8 mouse cellular contexts compared by ENCODE assay signal in the genomic region with DNA sequence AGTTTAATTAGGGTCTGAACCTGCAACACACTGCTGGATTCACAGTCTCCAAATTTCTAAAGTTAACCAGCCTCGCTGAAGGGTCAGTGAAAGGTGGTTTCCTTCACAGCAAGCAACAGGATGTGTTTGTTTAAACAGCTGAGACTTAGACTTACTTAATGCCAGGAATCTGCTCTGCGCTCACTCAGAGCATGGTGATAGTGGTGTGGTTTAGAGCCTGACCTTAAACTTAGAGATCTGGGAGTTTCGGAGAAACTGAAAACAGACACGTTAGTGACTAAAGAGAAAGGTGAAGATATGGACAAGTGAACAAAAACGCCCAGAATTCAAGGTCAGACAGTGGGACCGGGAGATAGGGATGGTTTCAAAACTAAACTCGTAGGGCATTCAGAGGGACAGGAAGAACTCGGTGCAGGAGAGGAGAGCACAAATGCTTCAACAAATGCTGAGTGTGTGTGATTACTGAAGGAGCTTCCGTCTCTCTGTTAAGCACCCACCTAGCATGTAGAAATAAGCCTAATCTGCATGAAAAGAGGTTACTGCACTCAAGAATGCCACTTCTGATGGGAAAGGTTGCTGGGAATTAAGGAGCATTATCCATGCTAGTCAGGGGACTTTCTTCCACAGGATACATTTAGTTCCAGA.
A peak's percentile ranks its signal among the peaks of the same experiment; 100 is the strongest.
DNase-seq lines count a peak whose midpoint lies in the region; ATAC-seq and TF ChIP-seq lines count a peak whose summit lies in the region.

No protein-coding gene starts in this region.

- H3K4me1 ChIP-seq in heart, adult 2 months (ENCODE audit: control insufficient read depth, insufficient read depth, low read length) = peaks cover 9% of the 10 kb centered on the region
- peaks cover 1 to 3% of the 10 kb centered on the region in 2 experiments; a peak in 1 of 4 replicates for H3K4me1 ChIP-seq in ES-E14 (ENCODE audit: control insufficient read depth in 2 of 2, insufficient read depth in 2 of 2, low read length in 2 of 2, poor library complexity in 1 of 2)
- peaks cover 4% of the 10 kb centered on the region for H3K4me1 ChIP-seq in heart, embryonic 15.5 days (replicated peaks)
- peaks cover 6% of the 10 kb centered on the region; the same call in 1 of the 2 replicates for H3K4me1 ChIP-seq in midbrain, embryonic 10.5 days

- intact Hi-C loops in heart, adult 2 months (cut with DNase I) = loop anchor here (5.0 to 10.0 kb wide), 4 partner anchors 63 to 630 kb away; partner anchors contain the start of gene Ifngr1

- ATAC-seq in heart, embryonic 15.5 days (replicated peaks; ENCODE audit: insufficient number of reproducible peaks, insufficient read depth, low FRiP score, low read depth) = peak; percentile 73

- TF ChIP-seq CTCF in heart, adult 2 months (IDR thresholded peaks at IDR 0.05) = no peak

- DNase-seq in heart, adult 2 months = no peak
- no peak for DNase-seq in heart, postnatal 4 days
- no peak for DNase-seq in ES-E14 (ENCODE audit: low read depth, low spot score)
- DNase-seq in lung, postnatal 10 days = peak; percentile 27
- DNase-seq in adrenal gland, postnatal 25 days = no peak
- DNase-seq in midbrain, embryonic 10.5 days (ENCODE audit: low spot score) = no peak
- DNase-seq in adrenal gland, postnatal 14 days = no peak

- TF ChIP-seq POLR2A in heart, adult 2 months (IDR thresholded peaks at IDR 0.05; ENCODE audit: insufficient read depth, low read depth, low read length) = peak; percentile 70; the same call in 1 of the 2 replicates

- no peaks in the 10 kb centered on the region for H3K79me2 ChIP-seq in heart, adult 2 months (replicated peaks; ENCODE audit: control insufficient read depth, insufficient read depth, low read length)

- peak overlapping the region; percentile 41 for H3K4me2 ChIP-seq in heart, embryonic 15.5 days

- H3K9me3 ChIP-seq in ES-E14 (ENCODE audit: control insufficient read depth, insufficient read depth, low read depth, low read length) = no peaks in the 10 kb centered on the region
- no peaks in the 10 kb centered on the region for H3K9me3 ChIP-seq in heart, embryonic 15.5 days (replicated peaks)
- H3K9me3 ChIP-seq in midbrain, embryonic 10.5 days (replicated peaks) = no peaks in the 10 kb centered on the region

- peak overlapping the region; percentile 73 for H3K9ac ChIP-seq in heart, adult 2 months (ENCODE audit: low read depth, low read length)
- no peak overlapping the region for H3K9ac ChIP-seq in ES-E14 (ENCODE audit: insufficient read depth, low read depth, low read length, poor library complexity, severe bottlenecking)
- H3K9ac ChIP-seq in heart, embryonic 15.5 days = no peak overlapping the region

- no peak for TF ChIP-seq EP300 in heart, adult 2 months (IDR thresholded peaks at IDR 0.05; ENCODE audit: insufficient read depth, low read depth, low read length)

- WGBS in heart, adult 2 months = 10% methylated on average over 9 of the region's 9 CpGs
- WGBS in heart, embryonic 15.5 days = 11% methylated on average over 9 of the region's 9 CpGs
- 29% methylated on average over 9 of the region's 9 CpGs for WGBS in midbrain, embryonic 10.5 days

- H3K27ac ChIP-seq in heart, adult 2 months = peak overlapping the region; percentile 64
- H3K27ac ChIP-seq in ES-E14 (ENCODE audit: insufficient read depth, low read depth, low read length, poor library complexity, severe bottlenecking) = no peak overlapping the region
- H3K27ac ChIP-seq in heart, embryonic 15.5 days = peak overlapping the region; percentile 59
- H3K27ac ChIP-seq in midbrain, embryonic 10.5 days (replicated peaks) = no peak overlapping the region

- no peak overlapping the region for H3K4me3 ChIP-seq in heart, adult 2 months
- no peak overlapping the region for H3K4me3 ChIP-seq in ES-E14 (ENCODE audit: insufficient read depth in 1 of 2, low read depth in 1 of 2, low read length in 2 of 2, poor library complexity in 1 of 2, severe bottlenecking in 1 of 2)
- H3K4me3 ChIP-seq in heart, embryonic 15.5 days = peak overlapping the region; percentile 18; the same call in 1 of the 2 replicates
- H3K4me3 ChIP-seq in midbrain, embryonic 10.5 days = no peak overlapping the region

- H3K27me3 ChIP-seq in heart, adult 2 months (ENCODE audit: control insufficient read depth, insufficient read depth, low read length) = no peaks in the 10 kb centered on the region
- no peaks in the 10 kb centered on the region for H3K27me3 ChIP-seq in heart, embryonic 15.5 days
- H3K27me3 ChIP-seq in midbrain, embryonic 10.5 days (ENCODE audit: low read depth, poor library complexity, severe bottlenecking) = peaks cover 48% of the 10 kb centered on the region

- H3K36me3 ChIP-seq in heart, adult 2 months (ENCODE audit: control insufficient read depth, insufficient read depth, low read length) = peaks cover 2% of the 10 kb centered on the region; the same call in 1 of the 2 replicates
- H3K36me3 ChIP-seq in ES-E14 (ENCODE audit: control insufficient read depth, insufficient read depth, low read length, poor library complexity, severe bottlenecking) = no peaks in the 10 kb centered on the region
- H3K36me3 ChIP-seq in heart, embryonic 15.5 days = no peaks in the 10 kb centered on the region
- H3K36me3 ChIP-seq in midbrain, embryonic 10.5 days = no peaks in the 10 kb centered on the region

- in situ Hi-C loops in ES-E14 (cut with MboI; ENCODE audit: low sequenced_read_pairs in 2 of 2, unreplicated experiment in 2 of 2) = no loop called here

TF ChIP-seq in ES-E14, 5 proteins besides CTCF, POLR2A, EP300 and RAD21:
- TF ChIP-seq ZC3H11A (IDR thresholded peaks at IDR 0.05; ENCODE audit: borderline replicate concordance, low read depth, low read length) = no peak
- TF ChIP-seq MAFK (IDR thresholded peaks at IDR 0.05; ENCODE audit: insufficient read depth, low read depth, low read length) = peak; percentile 67

Comparison
In these comparisons a context has a peak if more than half of its experiments do, and no peak if none do; other contexts are left out.
1. H3K27ac ChIP-seq: peak in heart, adult 2 months (single experiment) and heart, embryonic 15.5 days (single experiment); none in ES-E14 (single experiment) and midbrain, embryonic 10.5 days (single experiment).